Mouse (Mus musculus): ENCODE measurements around the gene Nudt15. TPM values are rescaled to one million over a fixed set of nuclear protein-coding genes. Genes with fewer than 3 reads are reported as not detected.
A peak's percentile ranks its signal among the peaks of the same experiment; 100 is the strongest.
"Not testable (repeated sequence)": the region's sequence is repeated elsewhere in the genome, so short reads cannot be mapped to it uniquely, and the experiment has no call there.

The Nudt15 gene
- polyA plus RNA-seq, 1 experiment from 2014 or later = 6.3 TPM

DNA sequence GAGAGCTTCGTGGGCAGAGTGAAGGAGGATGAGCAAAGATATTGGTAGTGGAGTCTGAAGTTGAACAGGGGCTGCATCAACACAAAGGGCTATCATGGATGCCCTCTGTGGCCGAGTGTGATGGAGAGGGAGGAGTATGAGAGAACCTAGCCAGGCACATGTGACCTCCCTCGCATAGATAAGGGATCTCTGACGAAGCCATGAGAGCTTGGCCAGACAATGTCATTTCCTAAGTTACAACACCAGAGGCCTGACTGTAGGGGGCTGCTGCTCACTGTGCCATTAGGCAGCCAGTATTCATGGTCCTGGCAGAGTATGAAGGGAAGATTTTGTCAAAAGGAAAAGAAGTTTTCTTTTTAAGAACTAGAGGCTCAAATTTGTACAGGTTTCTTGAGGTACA lies 1.0 kb downstream of the Nudt15 start:
- no peak overlapping the region for H3K27ac ChIP-seq
- H3K9me3 ChIP-seq = no peaks in the 10 kb centered on the region
- H3K4me2 ChIP-seq = no peak overlapping the region
- 64% methylated on average over 4 of the region's 4 CpGs for WGBS
- H3K36me3 ChIP-seq = no peaks in the 10 kb centered on the region
- H3K27me3 ChIP-seq = no peaks in the 10 kb centered on the region
- H3K4me1 ChIP-seq = no peaks in the 10 kb centered on the region; the same call in 1 of the 2 replicates
- H3K4me3 ChIP-seq = no peak overlapping the region
- no peak for ATAC-seq (ENCODE audit: insufficient number of reproducible peaks, insufficient read depth, low FRiP score, low TSS enrichment, low read depth)
- no peak overlapping the region for H3K9ac ChIP-seq

DNA sequence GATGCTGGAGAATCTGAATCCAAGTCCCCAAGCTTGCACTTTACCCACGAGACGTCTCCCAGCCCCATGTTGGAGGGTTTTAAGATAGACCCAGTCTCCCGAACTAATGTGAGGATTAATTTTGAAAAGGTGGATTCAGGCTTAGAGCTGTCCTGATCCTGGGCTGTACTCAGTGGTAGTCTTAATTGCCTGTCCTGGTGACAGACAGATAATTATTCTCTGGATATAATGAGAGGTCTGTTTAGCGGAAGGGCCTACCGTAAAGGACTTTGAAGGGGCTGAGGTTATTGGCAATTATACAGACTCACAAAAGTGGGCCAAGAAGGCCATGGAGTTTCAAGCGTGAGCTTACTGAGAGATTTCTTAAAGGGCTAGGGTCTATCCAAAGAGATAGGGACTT lies 4.3 kb downstream of the Nudt15 start:
- Histone ChIP-seq H3K27me3 (no peaks in the 10 kb centered on the region), H3K4me3 (no peak overlapping the region), H3K4me1 (no peaks in the 10 kb centered on the region), H3K27ac (no peak overlapping the region), H3K9me3 (no peaks in the 10 kb centered on the region), H3K36me3 (no peaks in the 10 kb centered on the region), H3K4me2 (no peak overlapping the region), H3K9ac (no peak overlapping the region)
- ATAC-seq (ENCODE audit: insufficient number of reproducible peaks, insufficient read depth, low FRiP score, low TSS enrichment, low read depth) = no peak
- WGBS = 56% methylated on average over 6 of the region's 6 CpGs

DNA sequence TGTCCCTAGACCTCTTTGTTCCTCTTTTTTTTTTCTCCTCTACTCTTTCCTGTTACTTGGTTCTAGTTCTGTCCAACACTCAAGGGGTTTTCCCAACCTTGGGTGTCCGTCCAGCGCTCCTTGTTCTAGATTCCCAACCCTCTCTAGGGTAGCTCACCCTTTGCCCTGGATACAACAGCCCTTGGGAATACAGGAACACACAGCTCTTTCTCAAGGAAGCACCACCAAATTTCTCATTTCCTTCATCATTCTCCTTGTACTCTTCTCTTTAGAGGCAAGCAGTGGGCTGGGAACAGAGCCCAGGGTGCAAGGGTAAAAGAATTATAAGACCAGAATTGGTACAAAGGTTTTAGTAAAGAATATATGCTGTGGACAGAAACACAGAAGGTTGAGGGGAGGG lies 12.4 kb downstream of the Nudt15 start:
- Histone ChIP-seq H3K9ac (no peak overlapping the region), H3K4me2 (no peak overlapping the region), H3K36me3 (no peaks in the 10 kb centered on the region), H3K27ac (no peak overlapping the region), H3K4me3 (no peak overlapping the region), H3K27me3 (no peaks in the 10 kb centered on the region), H3K4me1 (no peaks in the 10 kb centered on the region), H3K9me3 (no peaks in the 10 kb centered on the region)
- no peak for ATAC-seq (ENCODE audit: insufficient number of reproducible peaks, insufficient read depth, low FRiP score, low TSS enrichment, low read depth)
- WGBS = 90% methylated on average over 2 of the region's 2 CpGs

DNA sequence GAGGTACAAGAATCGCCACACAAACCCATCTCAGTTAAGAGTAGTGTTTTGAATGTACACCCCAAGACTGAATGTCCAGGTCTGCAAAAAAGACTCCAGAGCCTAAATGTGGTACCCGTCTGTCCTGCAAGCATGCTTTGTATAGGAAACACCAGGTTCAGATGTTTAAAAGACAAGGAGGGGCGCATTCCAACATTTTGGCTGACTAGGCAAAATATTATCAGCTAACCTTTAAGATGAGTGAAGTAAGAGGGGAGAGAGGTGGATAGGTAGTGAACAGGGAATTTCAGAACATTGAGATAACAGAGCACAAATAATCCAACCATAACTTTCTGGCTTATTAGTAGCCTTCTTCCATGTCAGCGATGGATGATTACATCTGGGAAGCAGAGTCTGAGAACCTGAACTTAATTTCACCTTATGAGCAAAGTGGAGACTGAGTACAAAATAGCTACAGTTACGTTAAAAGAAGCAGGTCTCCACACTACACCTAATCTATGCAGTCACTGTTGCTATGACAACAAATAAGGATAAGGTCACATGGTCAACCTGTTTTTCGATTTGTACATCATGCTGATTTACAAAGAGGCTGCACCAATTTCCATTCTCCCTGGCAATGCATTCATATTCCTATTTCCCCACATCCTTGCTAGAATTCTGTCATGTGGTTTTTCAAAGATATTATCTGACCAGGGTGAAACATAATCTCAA lies 14.1 kb downstream of the Nudt15 start:
- H3K9ac ChIP-seq = no peak overlapping the region
- ATAC-seq (ENCODE audit: insufficient number of reproducible peaks, insufficient read depth, low FRiP score, low TSS enrichment, low read depth) = no peak
- H3K9me3 ChIP-seq = no peaks in the 10 kb centered on the region
- peaks cover 6% of the 10 kb centered on the region; the same call in 1 of the 2 replicates for H3K27me3 ChIP-seq
- 58% methylated on average over 6 of the region's 6 CpGs for WGBS
- H3K4me2 ChIP-seq = no peak overlapping the region
- H3K27ac ChIP-seq = no peak overlapping the region
- H3K4me3 ChIP-seq = no peak overlapping the region
- H3K36me3 ChIP-seq = no peaks in the 10 kb centered on the region
- no peaks in the 10 kb centered on the region for H3K4me1 ChIP-seq

DNA sequence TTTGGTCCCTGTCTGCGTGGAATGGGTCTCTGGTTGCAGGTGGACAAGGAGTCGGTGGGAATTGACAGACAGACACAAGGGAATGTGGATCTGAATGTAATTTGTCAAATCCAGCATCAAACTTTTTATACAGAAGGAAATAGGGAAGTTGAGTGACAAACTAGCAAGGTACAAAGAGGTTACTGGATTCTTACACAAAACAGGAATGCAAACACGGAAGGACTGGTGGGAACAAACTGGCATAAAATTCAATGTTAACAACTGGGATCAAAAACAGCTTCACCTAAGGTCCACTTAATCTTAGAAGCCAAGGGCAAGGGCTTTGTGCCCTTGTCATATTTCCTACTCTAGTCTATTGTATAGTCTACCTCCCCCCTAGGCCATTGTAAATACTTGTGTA lies 19.4 kb downstream of the Nudt15 start:
- not testable (repeated sequence) for H3K9ac ChIP-seq, H3K4me2 ChIP-seq

DNA sequence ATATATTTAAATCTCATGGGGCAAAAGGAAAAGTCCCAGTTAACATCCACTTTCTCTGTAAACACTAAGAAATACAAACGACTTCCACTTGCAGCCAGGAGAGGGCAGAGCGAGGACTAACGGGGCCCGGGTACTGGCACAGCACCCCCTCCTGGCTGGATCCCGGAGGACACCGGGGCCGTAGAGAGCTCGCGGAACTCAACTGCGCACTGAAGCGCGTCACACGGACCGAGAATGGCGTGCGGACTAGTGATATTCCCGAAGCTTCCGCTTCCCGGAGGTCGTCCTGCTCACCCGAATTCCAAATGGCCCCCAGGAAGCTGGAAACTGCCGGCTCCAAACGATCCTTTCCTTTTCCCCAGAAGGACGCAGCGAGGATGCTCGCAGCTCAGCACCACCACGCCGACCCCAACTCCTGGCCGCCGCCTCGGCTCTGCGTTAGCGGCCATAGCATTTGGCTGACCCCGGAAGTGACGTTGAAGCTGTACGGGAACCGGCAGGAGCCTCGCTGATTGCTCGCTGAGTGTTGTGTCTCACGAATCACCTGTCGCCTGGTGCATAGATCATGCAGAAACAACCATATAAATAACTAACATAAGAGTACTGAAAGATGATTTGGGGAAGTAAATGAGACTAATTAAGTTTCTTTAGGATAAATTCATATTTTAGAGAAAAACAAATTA lies 23.1 kb downstream of the Nudt15 start, which contains the start of gene Sucla2:
Sucla2 (plus strand) TSS at position 554 of the 683 bp plus-strand sequence.
- Histone ChIP-seq H3K4me1 (0 out of 2 replicates have a peak, but pooled peaks cover 5% of the 10 kb centered on the region), H3K4me2 (peak within 1 kb of the TSS; percentile 53), H3K4me3 (peak within 1 kb of the TSS; percentile 51), H3K27ac (peak within 1 kb of the TSS; percentile 86), H3K27me3 (0 out of 2 replicates have a peak, but pooled peaks cover under 1% of the 10 kb centered on the region), H3K36me3 (no peaks in the 10 kb centered on the region), H3K9ac (peak within 1 kb of the TSS; percentile 69), H3K9me3 (no peaks in the 10 kb centered on the region)
- peak; percentile 97 for ATAC-seq (ENCODE audit: insufficient number of reproducible peaks, insufficient read depth, low FRiP score, low TSS enrichment, low read depth)
- 2% methylated on average over 41 of the region's 41 CpGs for WGBS

More for the DNA sequence above, 19.4 kb downstream of the Nudt15 start:
- WGBS = 83% methylated on average over 3 of the region's 3 CpGs
- H3K36me3 ChIP-seq; H3K27me3 ChIP-seq; H3K9me3 ChIP-seq; H3K4me1 ChIP-seq; ATAC-seq (ENCODE audit: insufficient number of reproducible peaks, insufficient read depth, low FRiP score, low TSS enrichment, low read depth); H3K4me3 ChIP-seq; H3K27ac ChIP-seq: not testable (repeated sequence)

DNA sequence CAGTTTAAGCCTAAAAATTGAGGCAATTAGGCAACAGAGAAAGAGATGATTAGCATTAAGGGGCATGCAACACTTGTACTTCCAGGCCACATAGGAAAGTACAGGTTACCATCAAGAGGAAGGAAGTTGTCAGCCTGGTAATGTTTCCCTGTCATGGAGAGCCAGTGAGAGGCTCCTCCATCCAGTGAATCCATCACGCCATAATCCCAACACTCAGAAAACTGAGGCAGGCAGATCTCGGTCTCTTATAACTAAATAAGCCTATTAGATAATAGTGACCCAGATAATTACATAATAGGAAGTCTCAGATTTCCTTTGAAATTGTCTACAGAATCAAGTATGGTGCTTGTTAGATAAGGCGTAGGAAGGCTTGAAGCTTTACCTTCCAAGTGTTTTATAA lies 23.9 kb downstream of the Nudt15 start:
- H3K36me3 ChIP-seq = no peaks in the 10 kb centered on the region
- WGBS = 58% methylated on average over 3 of the region's 3 CpGs

DNA sequence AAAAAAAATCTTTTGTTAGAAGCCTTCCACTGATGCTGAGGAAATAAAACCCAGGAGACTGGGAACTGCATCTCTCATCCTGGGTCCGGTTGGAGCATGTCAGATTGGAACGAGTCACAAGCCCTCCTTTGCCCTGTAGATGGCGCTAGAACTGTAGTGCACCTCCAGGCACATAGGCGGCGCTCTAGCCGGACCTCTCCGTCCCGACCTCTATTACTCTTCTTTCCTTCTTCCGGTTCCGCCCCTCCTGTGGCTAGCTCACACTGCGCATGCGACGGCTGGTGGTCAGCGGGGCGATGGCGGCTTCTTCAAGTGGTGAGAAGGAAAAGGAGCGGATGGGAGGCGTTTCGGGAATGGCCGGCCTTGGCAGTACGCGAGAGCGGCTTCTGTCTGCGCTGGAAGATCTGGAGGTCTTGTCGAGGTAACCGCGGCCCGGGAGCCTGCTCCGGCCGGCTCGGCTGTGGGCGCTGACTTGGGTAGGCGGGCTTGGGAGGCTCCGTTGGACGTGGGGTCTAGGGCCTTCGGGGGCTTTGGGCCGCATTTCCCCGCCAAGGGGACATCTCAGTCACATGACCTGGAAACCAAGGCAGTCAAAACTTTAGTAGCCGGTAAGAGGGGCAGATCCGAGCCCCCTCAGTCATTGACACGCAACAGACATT lies 38.1 kb downstream of the Nudt15 start, which contains the start of gene Med4:
Med4 (plus strand) TSS at position 261 of the 659 bp plus-strand sequence.
- Histone ChIP-seq H3K4me1 (peaks cover 15% of the 10 kb centered on the region), H3K9ac (peak within 1 kb of the TSS; percentile 93), H3K4me3 (peak within 1 kb of the TSS; percentile 91), H3K9me3 (no peaks in the 10 kb centered on the region), H3K27me3 (no peaks in the 10 kb centered on the region), H3K36me3 (peaks cover 20% of the 10 kb centered on the region), H3K27ac (no peak within 1 kb of the TSS), H3K4me2 (peak within 1 kb of the TSS; percentile 94)
- WGBS = under 1% methylated on average over 41 of the region's 41 CpGs
- ATAC-seq (ENCODE audit: insufficient number of reproducible peaks, insufficient read depth, low FRiP score, low TSS enrichment, low read depth) = peak; percentile 89

More for the DNA sequence above, 23.9 kb downstream of the Nudt15 start:
- Histone ChIP-seq H3K4me2 (peak overlapping the region; percentile 53), H3K27me3 (no peaks in the 10 kb centered on the region), H3K4me3 (no peak overlapping the region), H3K4me1 (0 out of 2 replicates have a peak, but pooled peaks cover 5% of the 10 kb centered on the region), H3K9ac (no peak overlapping the region), H3K9me3 (no peaks in the 10 kb centered on the region), H3K27ac (no peak overlapping the region)
- ATAC-seq (ENCODE audit: insufficient number of reproducible peaks, insufficient read depth, low FRiP score, low TSS enrichment, low read depth) = no peak

DNA sequence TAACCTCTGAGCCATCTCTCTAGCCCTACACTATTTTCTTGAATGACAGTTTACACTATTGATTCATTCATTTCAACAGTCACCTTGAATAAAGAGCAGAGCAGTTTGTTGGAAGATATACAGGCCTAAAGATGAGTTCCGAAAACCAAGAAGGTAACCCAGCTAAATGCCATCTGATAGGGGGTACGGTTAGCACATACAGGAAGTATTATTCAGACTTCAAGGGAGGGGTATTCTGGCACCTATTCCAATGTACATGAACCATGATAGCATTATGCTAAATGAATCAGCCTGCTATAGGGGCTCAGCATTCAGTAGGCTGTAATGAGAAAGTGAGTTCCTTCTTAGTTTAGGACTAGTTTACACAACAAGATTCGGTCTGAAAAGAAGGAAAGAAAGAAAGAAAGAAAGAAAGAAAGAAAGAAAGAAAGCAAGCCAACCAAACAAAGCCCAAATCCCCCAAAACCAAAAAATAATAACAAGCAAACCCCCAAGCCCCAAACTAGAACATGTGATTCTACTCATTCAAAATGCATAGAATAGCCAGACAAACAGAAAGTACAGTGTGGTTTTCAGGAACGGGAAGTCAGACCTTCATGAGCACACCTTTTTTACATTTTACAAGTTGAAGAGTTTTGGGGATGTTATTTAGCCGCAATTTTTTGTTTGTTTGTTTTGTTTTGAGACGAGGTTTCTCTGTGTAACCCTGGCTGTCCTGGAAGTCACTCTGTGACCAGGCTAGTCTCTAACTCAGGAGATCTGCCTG lies 39.2 kb downstream of the Nudt15 start:
- Histone ChIP-seq H3K4me3 (no peak overlapping the region), H3K36me3 (peaks cover 14% of the 10 kb centered on the region), H3K27ac (no peak overlapping the region), H3K9ac (no peak overlapping the region), H3K4me2 (no peak overlapping the region), H3K27me3 (no peaks in the 10 kb centered on the region), H3K9me3 (no peaks in the 10 kb centered on the region), H3K4me1 (peaks cover 15% of the 10 kb centered on the region)
- no peak for ATAC-seq (ENCODE audit: insufficient number of reproducible peaks, insufficient read depth, low FRiP score, low TSS enrichment, low read depth)
- 94% methylated on average over 6 of the region's 6 CpGs for WGBS

DNA sequence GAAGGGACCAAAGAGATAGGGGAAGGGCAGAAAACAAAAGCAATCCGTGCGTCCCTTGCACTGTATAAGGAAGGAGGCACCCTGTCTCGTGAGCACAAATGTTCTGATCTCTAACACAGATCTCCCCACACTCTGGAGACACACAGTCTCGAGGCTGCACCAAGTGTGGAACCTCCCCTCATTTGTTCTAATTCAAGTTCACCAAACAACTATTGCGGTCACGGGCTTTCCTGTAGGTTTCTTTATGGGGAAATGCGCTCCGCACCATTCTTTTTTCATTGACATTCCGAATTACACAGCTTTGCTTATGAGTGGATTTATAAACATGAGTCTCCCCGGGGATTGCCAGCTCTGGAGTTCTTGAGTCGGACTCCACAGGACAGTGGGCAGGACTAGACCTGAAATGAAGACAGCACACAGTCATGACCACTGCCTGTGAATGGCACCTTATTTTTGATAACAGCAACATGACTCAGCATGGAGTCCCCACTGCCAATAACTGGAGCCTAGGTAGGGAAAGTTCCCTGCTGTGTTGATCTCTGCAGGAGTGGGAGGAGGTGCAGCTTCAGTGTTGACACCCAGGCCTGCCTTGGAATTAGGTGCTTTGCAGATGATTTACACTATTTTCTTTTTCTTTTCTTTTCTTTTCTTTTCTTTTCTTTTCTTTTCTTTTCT lies 40.2 kb downstream of the Nudt15 start:
- Histone ChIP-seq H3K9me3 (no peaks in the 10 kb centered on the region), H3K27ac (no peak overlapping the region), H3K9ac (no peak overlapping the region), H3K27me3 (no peaks in the 10 kb centered on the region), H3K36me3 (peaks cover 10% of the 10 kb centered on the region), H3K4me2 (no peak overlapping the region), H3K4me1 (peaks cover 22% of the 10 kb centered on the region), H3K4me3 (no peak overlapping the region)
- 76% methylated on average over 11 of the region's 11 CpGs for WGBS
- no peak for ATAC-seq (ENCODE audit: insufficient number of reproducible peaks, insufficient read depth, low FRiP score, low TSS enrichment, low read depth)

DNA sequence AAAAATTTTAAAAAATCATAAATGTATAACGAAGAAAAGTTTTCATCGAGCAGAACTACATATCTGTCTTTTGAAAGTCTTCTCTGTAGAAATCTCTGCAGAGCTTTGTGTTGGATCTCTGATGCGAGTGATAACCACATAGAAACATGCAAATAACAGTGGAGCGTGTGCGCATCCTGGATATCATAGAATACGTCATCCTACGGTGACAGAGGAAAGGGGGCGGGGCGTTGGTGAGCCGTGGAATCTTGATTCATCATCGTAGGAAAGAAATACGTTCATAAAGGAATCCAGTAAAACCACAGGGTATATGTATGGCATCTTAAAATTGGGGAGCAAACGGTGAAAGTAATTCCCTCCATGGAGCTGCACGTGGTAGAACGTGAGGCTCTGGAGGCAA lies 40.8 kb downstream of the Nudt15 start:
- peaks cover 24% of the 10 kb centered on the region for H3K4me1 ChIP-seq
- H3K9me3 ChIP-seq = no peaks in the 10 kb centered on the region
- no peak overlapping the region for H3K4me3 ChIP-seq
- no peak overlapping the region for H3K27ac ChIP-seq
- no peak overlapping the region for H3K4me2 ChIP-seq
- ATAC-seq (ENCODE audit: insufficient number of reproducible peaks, insufficient read depth, low FRiP score, low TSS enrichment, low read depth) = no peak
- H3K36me3 ChIP-seq = peaks cover 4% of the 10 kb centered on the region
- no peaks in the 10 kb centered on the region for H3K27me3 ChIP-seq
- 84% methylated on average over 15 of the region's 15 CpGs for WGBS
- H3K9ac ChIP-seq = no peak overlapping the region
